Mouse (Mus musculus) midbrain, postnatal 0 days (tissue): Measurements from ENCODE around the gene Cachd1. TPM values are rescaled to one million over a fixed set of nuclear protein-coding genes. Genes with fewer than 3 reads are reported as not detected.

ENCODE experiments used
- ATAC-seq: fragments of 200-750 bp; cut with Nextera tagmentation; 2 replicates; pipeline ENCODE4 v1.8.0; 2017; ENCODE audit warnings: moderate number of reproducible peaks, mild to moderate bottlenecking, moderate TSS enrichment, moderate library complexity; ENCODE audit not compliant: low FRiP score
- DNase-seq: peaks from one replicate; pipeline ENCODE4 v3.0.0-alpha.2; 2015; ENCODE audit warnings: low spot score
- H3K27ac ChIP-seq: fragments of 300-500 bp; sonication (generic); 2 replicates; pipeline ENCODE4 v1.5.1; 2014; ENCODE audit warnings: low read depth, mild to moderate bottlenecking, low read length, mixed read lengths
- H3K27me3 ChIP-seq: fragments of 300-500 bp; sonication (generic); 2 replicates; pipeline ENCODE4 v1.6.1; 2014; ENCODE audit warnings: low read length, control low read depth, mixed read lengths; ENCODE audit not compliant: insufficient read depth
- H3K36me3 ChIP-seq: fragments of 300-500 bp; sonication (generic); 2 replicates; pipeline ENCODE4 v1.6.1; 2014; ENCODE audit warnings: low read length, control low read depth, mixed read lengths; ENCODE audit not compliant: insufficient read depth
- H3K4me1 ChIP-seq: fragments of 300-500 bp; sonication (generic); 2 replicates; pipeline ENCODE4 v1.6.1; 2014; ENCODE audit warnings: mild to moderate bottlenecking, control low read depth, antibody characterized with exemption, low read length, mixed read lengths; ENCODE audit not compliant: insufficient read depth
- H3K4me2 ChIP-seq: fragments of 300-500 bp; sonication (generic); 2 replicates; pipeline ENCODE4 v1.6.1; 2014; ENCODE audit warnings: low read depth, mild to moderate bottlenecking, low read length, mixed read lengths; ENCODE audit not compliant: poor library complexity, severe bottlenecking
- H3K4me3 ChIP-seq: fragments of 300-500 bp; sonication (generic); 2 replicates; pipeline ENCODE4 v1.5.1; 2014; ENCODE audit warnings: low read depth, mild to moderate bottlenecking, low read length, moderate library complexity
- H3K9ac ChIP-seq: fragments of 300-500 bp; sonication (generic); replicated peaks from 2 replicates; pipeline ENCODE4 v1.6.1; 2014; ENCODE audit warnings: mild to moderate bottlenecking, low read length, moderate library complexity, mixed read lengths; ENCODE audit not compliant: poor library complexity, severe bottlenecking
- H3K9me3 ChIP-seq: fragments of 300-500 bp; sonication (generic); 2 replicates; pipeline ENCODE4 v1.6.1; 2016; ENCODE audit warnings: low read length, control low read depth
- CTCF ChIP-seq: IDR thresholded peaks from 2 replicates; pipeline ENCODE4 v1.5.1; 2016; ENCODE audit warnings: antibody characterized with exemption, mild to moderate bottlenecking
- WGBS: fragments of 180-500 bp; shearing (Covaris S2); extraction: QIAGEN DNeasy Blood & Tissue Kit; methylation state at CpG from one replicate; pipeline ENCODE4 v1.1.7; 2014; 5-methylcytosine and 5-hydroxymethylcytosine counted together
- polyA plus RNA-seq: library from polyadenylated mRNA; unstranded; fragments of >200 nt; fragmentation: Nextera tagmentation; extraction: Ambion mirVana; gene quantifications from 2 replicates; pipeline ENCODE4 v1.2.1, GENCODE M21; 2015
- total RNA-seq: library from RNA; depleted of rRNA; stranded (reverse); fragments of >200 nt; gene quantifications from 2 replicates; pipeline ENCODE4 v1.2.3, GENCODE M21; 2014

Gene Cachd1
- total and polyA plus RNA-seq, 2 experiments from 2014 or later: 26.5 to 52.2 TPM

- no peak overlapping the region for H3K9ac ChIP-seq
- H3K4me1 ChIP-seq: no peaks in the 10 kb centered on the region
- no peak for TF ChIP-seq CTCF
- no peak overlapping the region for H3K27ac ChIP-seq
- H3K4me2 ChIP-seq: no peak overlapping the region
- H3K4me3 ChIP-seq: no peak overlapping the region
- H3K9me3 ChIP-seq: no peaks in the 10 kb centered on the region
- no peaks in the 10 kb centered on the region for H3K27me3 ChIP-seq
- no peaks in the 10 kb centered on the region for H3K36me3 ChIP-seq
- ATAC-seq (no peak), DNase-seq (no peak)
- 81% methylated on average over 2 of the region's 2 CpGs for WGBS
Observed at GRCm38 (mm10) chr4:101043691-101044090, 267.2 kb downstream of the Cachd1 start.

GRCm38 (mm10) chr4:101044149-101044548, 267.7 kb downstream of the Cachd1 start:
- no peak for TF ChIP-seq CTCF
- no peak overlapping the region for H3K4me3 ChIP-seq
- no peak overlapping the region for H3K27ac ChIP-seq
- no peaks in the 10 kb centered on the region for H3K36me3 ChIP-seq
- ATAC-seq (no peak), DNase-seq (no peak)
- H3K9me3 ChIP-seq: no peaks in the 10 kb centered on the region
- H3K4me2 ChIP-seq: no peak overlapping the region
- no peaks in the 10 kb centered on the region for H3K4me1 ChIP-seq
- no peak overlapping the region for H3K9ac ChIP-seq
- H3K27me3 ChIP-seq: no peaks in the 10 kb centered on the region

- Histone ChIP-seq H3K4me3 (no peak overlapping the region), H3K9ac (no peak overlapping the region), H3K27me3 (no peaks in the 10 kb centered on the region), H3K4me1 (no peaks in the 10 kb centered on the region), H3K36me3 (no peaks in the 10 kb centered on the region), H3K4me2 (no peak overlapping the region), H3K27ac (no peak overlapping the region), H3K9me3 (no peaks in the 10 kb centered on the region)
- 81% methylated on average over 4 of the region's 4 CpGs for WGBS
- DNase-seq (no peak), ATAC-seq (no peak)
- TF ChIP-seq CTCF: no peak
Observed at GRCm38 (mm10) chr4:101046576-101046975, 270.1 kb downstream of the Cachd1 start.

GRCm38 (mm10) chr4:101062146-101062545, 285.7 kb downstream of the Cachd1 start:
- H3K27ac ChIP-seq: no peak overlapping the region
- ATAC-seq (no peak), DNase-seq (peak; percentile 22)
- H3K4me3 ChIP-seq: no peak overlapping the region
- H3K27me3 ChIP-seq: no peaks in the 10 kb centered on the region
- WGBS: 69% methylated on average over 2 of the region's 2 CpGs
- no peaks in the 10 kb centered on the region for H3K36me3 ChIP-seq
- no peak overlapping the region for H3K9ac ChIP-seq
- no peaks in the 10 kb centered on the region for H3K4me1 ChIP-seq
- TF ChIP-seq CTCF: no peak
- H3K4me2 ChIP-seq: no peak overlapping the region
- H3K9me3 ChIP-seq: no peaks in the 10 kb centered on the region

GRCm38 (mm10) chr4:101066401-101066800, 289.9 kb downstream of the Cachd1 start:
- TF ChIP-seq CTCF: no peak
- H3K27me3 ChIP-seq: no peaks in the 10 kb centered on the region
- H3K27ac ChIP-seq: no peak overlapping the region
- no peak overlapping the region for H3K4me3 ChIP-seq
- no peak overlapping the region for H3K9ac ChIP-seq
- no peaks in the 10 kb centered on the region for H3K9me3 ChIP-seq
- H3K36me3 ChIP-seq: no peaks in the 10 kb centered on the region
- no peaks in the 10 kb centered on the region; the same call in 1 of the 2 replicates for H3K4me1 ChIP-seq
- ATAC-seq: no peak
- no peak overlapping the region for H3K4me2 ChIP-seq
- WGBS: 63% methylated on average over 5 of the region's 5 CpGs
- DNase-seq: peak; percentile 29

- H3K27me3 ChIP-seq: no peaks in the 10 kb centered on the region
- DNase-seq (peak; percentile 56), ATAC-seq (peak; percentile 74)
- H3K4me2 ChIP-seq: peak within 1 kb of the TSS; percentile 97
- no peaks in the 10 kb centered on the region; the same call in 1 of the 2 replicates for H3K4me1 ChIP-seq
- 2% methylated on average over 25 of the region's 54 CpGs for WGBS
- H3K9ac ChIP-seq: peak within 1 kb of the TSS; percentile 73
- H3K9me3 ChIP-seq: no peaks in the 10 kb centered on the region
- H3K4me3 ChIP-seq: peak within 1 kb of the TSS; percentile 82
- TF ChIP-seq CTCF: peak; percentile 33; the same call in 1 of the 2 replicates
- H3K36me3 ChIP-seq: no peaks in the 10 kb centered on the region
- H3K27ac ChIP-seq: 0 out of 2 replicates have a peak within 1 kb of the TSS, but pooled peaks have one; percentile 47
Observed at GRCm38 (mm10) chr4:101068786-101069153, 292.3 kb downstream of the Cachd1 start, which contains the start of gene Raver2. Gene Raver2, plus strand, starts transcription at chr4:101068983.
